Mouse (Mus musculus) spleen, adult 2 months (tissue): ENCODE results near the gene Grid2.

Experiments
- CTCF ChIP-seq: fragments of 200-500 bp; IDR thresholded peaks from 2 replicates; pipeline ENCODE4 v1.5.1; 2011; ENCODE audit warnings: mild to moderate bottlenecking, inconsistent platforms; ENCODE audit not compliant: insufficient read depth, insufficient read length, insufficient replicate concordance; ENCODE audit errors: extremely low read depth
- POLR2A ChIP-seq: fragments of 200-500 bp; IDR thresholded peaks from 2 replicates; pipeline ENCODE4 v1.6.1; 2011; ENCODE audit warnings: low read depth, low read length, inconsistent platforms

DNA sequence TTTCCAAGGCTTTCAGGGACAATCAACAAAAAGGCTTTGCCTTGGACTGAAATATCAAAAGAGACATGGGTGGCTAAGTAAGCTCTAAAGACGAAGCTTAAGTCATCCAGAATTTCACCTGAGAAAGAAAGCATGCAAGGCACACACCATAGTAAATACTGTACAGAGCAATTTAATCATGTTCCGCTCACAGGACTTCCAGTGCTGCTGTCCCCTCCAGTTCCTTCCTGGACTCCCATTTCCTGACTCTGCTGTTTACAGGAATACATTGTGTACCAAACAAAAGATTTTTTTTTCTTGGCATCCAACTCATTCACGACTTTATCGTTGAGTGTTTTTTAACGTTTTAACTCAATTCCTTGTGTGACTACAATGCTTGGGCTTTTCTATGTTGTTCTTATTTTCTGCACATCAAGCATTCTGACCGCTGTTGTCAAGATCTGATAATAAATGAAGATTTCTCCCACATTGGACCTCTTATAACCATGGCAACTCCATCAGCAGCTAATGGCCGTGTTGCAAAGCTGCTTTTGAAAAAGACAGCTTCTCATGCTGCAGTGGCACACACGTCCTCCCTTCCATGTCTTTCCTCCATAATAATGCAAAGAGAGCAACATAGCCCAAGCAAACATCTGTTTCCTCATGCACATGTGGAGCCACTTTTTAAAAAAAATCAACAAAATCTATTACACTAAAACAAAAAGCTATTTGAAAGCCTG, 1361.9 kb downstream of the Grid2 start:
- TF ChIP-seq CTCF (no peak), POLR2A (no peak)
